Mouse (Mus musculus): Measurements from ENCODE around the gene Cnfn.
A peak's percentile ranks its signal among the peaks of the same experiment; 100 is the strongest.
"Not testable (repeated sequence)": the region's sequence is repeated elsewhere in the genome, so short reads cannot be mapped to it uniquely, and the experiment has no call there.

Cnfn gene

GRCm38 (mm10) chr7:25365937-25366625 is 3.4 kb downstream of the Cnfn start:
- no peak for DNase-seq (ENCODE audit: low read depth, low spot score)

- DNase-seq (ENCODE audit: low read depth, low spot score) = no peak
Measured at GRCm38 (mm10) chr7:25363632-25364031, 5.9 kb downstream of the Cnfn start.

GRCm38 (mm10) chr7:25363151-25363550 is 6.4 kb downstream of the Cnfn start:
- no peak for DNase-seq (ENCODE audit: low read depth, low spot score)

- DNase-seq (ENCODE audit: low read depth, low spot score) = no peak
Measured at GRCm38 (mm10) chr7:25358721-25359206, 10.8 kb downstream of the Cnfn start.

GRCm38 (mm10) chr7:25348861-25349260 is 20.7 kb downstream of the Cnfn start:
- no peak for DNase-seq (ENCODE audit: low read depth, low spot score)

GRCm38 (mm10) chr7:25341000-25341784 is 28.3 kb downstream of the Cnfn start:
- no peak for DNase-seq (ENCODE audit: low read depth, low spot score)

- no peak for DNase-seq (ENCODE audit: low read depth, low spot score)
Measured at GRCm38 (mm10) chr7:25339329-25339728, 30.2 kb downstream of the Cnfn start.

GRCm38 (mm10) chr7:25334472-25334871 is 35.1 kb downstream of the Cnfn start:
- no peak for DNase-seq (ENCODE audit: low read depth, low spot score)

- DNase-seq (ENCODE audit: low read depth, low spot score) = peak; percentile 88
Measured at GRCm38 (mm10) chr7:25333596-25334307, 35.8 kb downstream of the Cnfn start.

- no peak for DNase-seq (ENCODE audit: low read depth, low spot score)
Measured at GRCm38 (mm10) chr7:25326233-25326632, 43.3 kb downstream of the Cnfn start.

- DNase-seq (ENCODE audit: low read depth, low spot score) = not testable (repeated sequence)
Measured at GRCm38 (mm10) chr7:25325431-25325830, 44.1 kb downstream of the Cnfn start.

GRCm38 (mm10) chr7:25323219-25323618 is 46.3 kb downstream of the Cnfn start:
- no peak for DNase-seq (ENCODE audit: low read depth, low spot score)

GRCm38 (mm10) chr7:25322058-25322484 is 47.5 kb downstream of the Cnfn start:
- DNase-seq (ENCODE audit: low read depth, low spot score) = no peak

Measured in CD4-positive, CD25-positive, alpha-beta regulatory T cell, adult 2 months (primary cell).